Mouse (Mus musculus): ENCODE measurements around the gene Rgs8. TPM values are rescaled to one million over a fixed set of nuclear protein-coding genes. Genes with fewer than 3 reads are reported as not detected.

The Rgs8 gene
- polyA plus RNA-seq, 1 experiment, result 0.16 TPM

DNA sequence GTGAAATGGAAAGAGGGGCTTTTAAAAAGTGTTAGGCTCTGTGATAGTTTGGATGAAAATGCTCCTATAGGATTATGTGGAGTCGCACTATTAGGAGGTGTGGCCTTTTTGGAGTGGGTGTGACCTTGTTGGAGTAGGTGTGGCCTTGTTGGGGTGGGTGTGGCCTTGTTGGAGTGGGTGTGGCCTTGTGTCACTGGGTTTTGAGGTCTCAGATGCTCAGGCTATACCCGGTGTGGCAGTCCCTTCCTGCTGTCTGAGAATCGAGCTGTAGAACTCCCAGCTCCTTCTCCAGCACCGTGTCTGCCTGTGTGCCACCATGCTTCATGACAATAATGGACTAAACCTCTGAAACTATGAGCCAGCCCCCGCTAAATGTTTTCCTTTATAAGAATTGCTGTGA is 55.8 kb downstream of the Rgs8 start:
- H3ac ChIP-seq (ENCODE audit: control insufficient read depth, insufficient read length), result no peak overlapping the region
- H3K27me3 ChIP-seq (ENCODE audit: control insufficient read depth, insufficient read depth, insufficient read length), result no peaks in the 10 kb centered on the region
- H3K79me2 ChIP-seq (ENCODE audit: control insufficient read depth, insufficient read depth), result no peaks in the 10 kb centered on the region
- H3K36me3 ChIP-seq (ENCODE audit: control insufficient read depth, insufficient read depth), result no peaks in the 10 kb centered on the region
- H3K4me3 ChIP-seq, result no peak overlapping the region
- TF ChIP-seq MYOG (IDR thresholded peaks at IDR 0.05; ENCODE audit: control insufficient read depth in 1 of 3, insufficient read depth in 1 of 3, insufficient read length in 2 of 3, low read depth in 2 of 3) (no peak), CEBPB (IDR thresholded peaks at IDR 0.05; ENCODE audit: insufficient read depth, poor library complexity, severe bottlenecking) (no peak), E2F4 (IDR thresholded peaks at IDR 0.05; ENCODE audit: insufficient read depth) (no peak), TCF3 (IDR thresholded peaks at IDR 0.05; ENCODE audit: insufficient read length, low read depth) (no peak), MYOD1 (IDR thresholded peaks at IDR 0.05; ENCODE audit: control insufficient read depth in 1 of 3, insufficient read length in 2 of 3, low read depth in 2 of 3) (no peak), REST (IDR thresholded peaks at IDR 0.05; ENCODE audit: insufficient read depth, insufficient read length) (no peak), USF1 (IDR thresholded peaks at IDR 0.05; ENCODE audit: low read depth) (no peak), SRF (IDR thresholded peaks at IDR 0.05; ENCODE audit: control insufficient read depth, insufficient read length, low read depth) (no peak), TCF12 (IDR thresholded peaks at IDR 0.05; ENCODE audit: insufficient read depth, poor library complexity, severe bottlenecking) (no peak), POLR2A (IDR thresholded peaks at IDR 0.05; ENCODE audit: insufficient read length, low read depth) (no peak), MAX (IDR thresholded peaks at IDR 0.05; ENCODE audit: low read depth) (no peak), POLR2AphosphoS2 (IDR thresholded peaks at IDR 0.05; ENCODE audit: insufficient read length, low read depth) (no peak)
- H3K4me2 ChIP-seq (ENCODE audit: low read depth), result no peak overlapping the region

DNA sequence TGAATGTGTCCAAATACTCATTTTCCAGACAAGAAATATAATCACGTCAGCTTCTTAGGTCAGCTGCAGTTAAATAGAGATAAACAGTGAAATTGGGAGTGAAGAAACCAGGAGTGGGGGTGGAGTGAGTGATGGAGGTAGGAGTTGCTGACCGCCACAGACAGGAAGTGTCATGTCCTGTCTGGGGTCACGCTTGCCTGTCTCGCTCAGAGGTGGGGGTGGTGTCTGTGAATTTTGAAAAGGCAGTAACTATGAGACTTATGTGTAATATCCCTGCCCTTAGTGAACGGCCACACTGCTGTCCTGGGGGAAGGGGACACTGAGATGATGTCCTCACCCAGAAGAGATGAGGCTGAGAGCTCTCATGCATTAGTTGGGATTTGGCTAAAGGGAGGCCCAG is 56.6 kb downstream of the Rgs8 start:
- H3K4me3 ChIP-seq, result no peak overlapping the region
- no peak overlapping the region for H3K4me2 ChIP-seq (ENCODE audit: low read depth)
- no peaks in the 10 kb centered on the region for H3K79me2 ChIP-seq (ENCODE audit: control insufficient read depth, insufficient read depth)
- H3ac ChIP-seq (ENCODE audit: control insufficient read depth, insufficient read length), result no peak overlapping the region
- no peaks in the 10 kb centered on the region for H3K36me3 ChIP-seq (ENCODE audit: control insufficient read depth, insufficient read depth)
- no peak for TF ChIP-seq POLR2A (IDR thresholded peaks at IDR 0.05; ENCODE audit: insufficient read length, low read depth)
- no peak for TF ChIP-seq E2F4 (IDR thresholded peaks at IDR 0.05; ENCODE audit: insufficient read depth)
- TF ChIP-seq CEBPB (IDR thresholded peaks at IDR 0.05; ENCODE audit: insufficient read depth, poor library complexity, severe bottlenecking), result no peak
- no peak for TF ChIP-seq USF1 (IDR thresholded peaks at IDR 0.05; ENCODE audit: low read depth)
- no peak for TF ChIP-seq MYOG (IDR thresholded peaks at IDR 0.05; ENCODE audit: control insufficient read depth in 1 of 3, insufficient read depth in 1 of 3, insufficient read length in 2 of 3, low read depth in 2 of 3)
- no peak for TF ChIP-seq TCF12 (IDR thresholded peaks at IDR 0.05; ENCODE audit: insufficient read depth, poor library complexity, severe bottlenecking)
- no peak for TF ChIP-seq MYOD1 (IDR thresholded peaks at IDR 0.05; ENCODE audit: control insufficient read depth in 1 of 3, insufficient read length in 2 of 3, low read depth in 2 of 3)
- no peak for TF ChIP-seq SRF (IDR thresholded peaks at IDR 0.05; ENCODE audit: control insufficient read depth, insufficient read length, low read depth)
- no peak for TF ChIP-seq MAX (IDR thresholded peaks at IDR 0.05; ENCODE audit: low read depth)
- TF ChIP-seq POLR2AphosphoS2 (IDR thresholded peaks at IDR 0.05; ENCODE audit: insufficient read length, low read depth), result no peak
- TF ChIP-seq REST (IDR thresholded peaks at IDR 0.05; ENCODE audit: insufficient read depth, insufficient read length), result no peak
- TF ChIP-seq TCF3 (IDR thresholded peaks at IDR 0.05; ENCODE audit: insufficient read length, low read depth), result no peak
- H3K27me3 ChIP-seq (ENCODE audit: control insufficient read depth, insufficient read depth, insufficient read length), result no peaks in the 10 kb centered on the region

DNA sequence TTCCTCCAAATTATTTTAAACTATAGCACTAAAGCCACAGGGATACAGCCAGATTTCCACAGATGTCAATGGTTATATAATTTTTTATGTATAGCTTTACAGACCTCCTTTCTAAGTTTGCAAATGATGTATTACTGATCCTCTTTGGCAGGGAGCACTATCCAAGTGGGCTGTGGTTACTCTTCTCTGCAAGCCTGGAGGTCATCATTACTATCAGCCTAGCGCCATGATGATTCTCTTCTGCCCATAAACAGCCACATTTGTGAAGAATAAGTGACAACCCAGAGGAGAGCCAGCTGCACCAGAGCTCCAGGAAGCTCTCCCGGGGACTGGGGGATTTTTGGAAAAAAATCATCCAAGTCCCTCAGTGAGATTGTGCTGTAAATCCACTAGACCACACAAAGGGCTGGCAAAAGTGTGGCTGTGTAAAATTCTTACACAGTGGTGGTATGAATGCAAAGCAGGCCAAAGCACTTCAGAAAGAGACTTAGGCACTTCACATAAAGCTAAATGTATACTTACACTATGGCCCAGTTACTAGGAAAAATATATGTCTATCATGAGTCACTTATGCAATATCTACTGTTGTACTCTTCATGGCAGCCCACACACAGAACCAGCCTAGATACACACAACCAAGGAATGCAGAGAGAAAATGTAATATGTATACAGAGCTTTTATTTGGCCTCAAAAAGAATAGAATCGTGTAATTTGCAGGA is 58.9 kb downstream of the Rgs8 start:
- H3K36me3 ChIP-seq (ENCODE audit: control insufficient read depth, insufficient read depth), result no peaks in the 10 kb centered on the region

DNA sequence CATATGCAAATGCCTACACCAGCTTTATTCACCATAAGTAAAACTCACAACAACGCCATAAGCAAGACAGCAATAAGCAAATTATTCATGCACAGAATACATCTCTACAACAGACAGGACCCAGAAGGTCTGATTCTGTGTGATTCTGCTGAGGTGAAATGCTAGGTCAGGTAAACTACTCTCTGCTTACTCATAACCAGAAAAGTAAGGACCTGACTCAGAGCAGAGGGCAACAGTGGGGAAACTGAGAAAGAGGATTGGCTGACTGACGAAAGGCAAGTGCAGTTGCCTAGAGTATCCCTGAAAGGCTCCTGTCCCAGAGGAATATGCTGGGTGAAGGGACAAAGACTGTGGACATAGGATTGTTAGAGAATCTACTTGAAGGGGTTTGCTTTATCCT is 59.8 kb downstream of the Rgs8 start:
- TF ChIP-seq POLR2A (IDR thresholded peaks at IDR 0.05; ENCODE audit: insufficient read length, low read depth) (no peak), POLR2AphosphoS2 (IDR thresholded peaks at IDR 0.05; ENCODE audit: insufficient read length, low read depth) (no peak), TCF12 (IDR thresholded peaks at IDR 0.05; ENCODE audit: insufficient read depth, poor library complexity, severe bottlenecking) (no peak), SRF (IDR thresholded peaks at IDR 0.05; ENCODE audit: control insufficient read depth, insufficient read length, low read depth) (no peak), MYOD1 (IDR thresholded peaks at IDR 0.05; ENCODE audit: control insufficient read depth in 1 of 3, insufficient read length in 2 of 3, low read depth in 2 of 3) (no peak), TCF3 (IDR thresholded peaks at IDR 0.05; ENCODE audit: insufficient read length, low read depth) (no peak), REST (IDR thresholded peaks at IDR 0.05; ENCODE audit: insufficient read depth, insufficient read length) (no peak), E2F4 (IDR thresholded peaks at IDR 0.05; ENCODE audit: insufficient read depth) (no peak), MAX (IDR thresholded peaks at IDR 0.05; ENCODE audit: low read depth) (no peak), CEBPB (IDR thresholded peaks at IDR 0.05; ENCODE audit: insufficient read depth, poor library complexity, severe bottlenecking) (no peak), MYOG (IDR thresholded peaks at IDR 0.05; ENCODE audit: control insufficient read depth in 1 of 3, insufficient read depth in 1 of 3, insufficient read length in 2 of 3, low read depth in 2 of 3) (no peak), USF1 (IDR thresholded peaks at IDR 0.05; ENCODE audit: low read depth) (no peak)
- H3K4me2 ChIP-seq (ENCODE audit: low read depth), result no peak overlapping the region
- H3K4me3 ChIP-seq, result no peak overlapping the region
- no peak overlapping the region for H3ac ChIP-seq (ENCODE audit: control insufficient read depth, insufficient read length)
- H3K27me3 ChIP-seq (ENCODE audit: control insufficient read depth, insufficient read depth, insufficient read length), result no peaks in the 10 kb centered on the region
- H3K79me2 ChIP-seq (ENCODE audit: control insufficient read depth, insufficient read depth), result no peaks in the 10 kb centered on the region
- no peaks in the 10 kb centered on the region for H3K36me3 ChIP-seq (ENCODE audit: control insufficient read depth, insufficient read depth)

More for the DNA sequence above, 58.9 kb downstream of the Rgs8 start:
- TF ChIP-seq CEBPB (IDR thresholded peaks at IDR 0.05; ENCODE audit: insufficient read depth, poor library complexity, severe bottlenecking) (no peak), MYOG (IDR thresholded peaks at IDR 0.05; ENCODE audit: control insufficient read depth in 1 of 3, insufficient read depth in 1 of 3, insufficient read length in 2 of 3, low read depth in 2 of 3) (no peak), MYOD1 (IDR thresholded peaks at IDR 0.05; ENCODE audit: control insufficient read depth in 1 of 3, insufficient read length in 2 of 3, low read depth in 2 of 3) (no peak), TCF12 (IDR thresholded peaks at IDR 0.05; ENCODE audit: insufficient read depth, poor library complexity, severe bottlenecking) (no peak), SRF (IDR thresholded peaks at IDR 0.05; ENCODE audit: control insufficient read depth, insufficient read length, low read depth) (no peak), E2F4 (IDR thresholded peaks at IDR 0.05; ENCODE audit: insufficient read depth) (no peak), POLR2A (IDR thresholded peaks at IDR 0.05; ENCODE audit: insufficient read length, low read depth) (no peak), USF1 (IDR thresholded peaks at IDR 0.05; ENCODE audit: low read depth) (no peak)
- H3K4me2 ChIP-seq (ENCODE audit: low read depth), result no peak overlapping the region
- H3K27me3 ChIP-seq (ENCODE audit: control insufficient read depth, insufficient read depth, insufficient read length), result no peaks in the 10 kb centered on the region
- no peak overlapping the region for H3ac ChIP-seq (ENCODE audit: control insufficient read depth, insufficient read length)
- no peaks in the 10 kb centered on the region for H3K79me2 ChIP-seq (ENCODE audit: control insufficient read depth, insufficient read depth)
- H3K4me3 ChIP-seq, result no peak overlapping the region
